Mouse (Mus musculus): Measurements from ENCODE around the gene Ripor3. TPM values are rescaled to one million over a fixed set of nuclear protein-coding genes. Genes with fewer than 3 reads are reported as not detected.

Ripor3 gene
- polyA plus RNA-seq, 1 experiment from 2014 or later, result 1.2 TPM

GRCm38 (mm10) chr2:167954928-167955327 is 55.5 kb downstream of the Ripor3 start:
- no peak for ATAC-seq (ENCODE audit: insufficient read depth)
- no peak overlapping the region for H3K27ac ChIP-seq (replicated peaks)
- no peak overlapping the region for H3K4me2 ChIP-seq
- H3K27me3 ChIP-seq, result no peaks in the 10 kb centered on the region
- H3K9me3 ChIP-seq (replicated peaks), result no peaks in the 10 kb centered on the region
- no peak overlapping the region for H3K4me3 ChIP-seq (replicated peaks)
- H3K36me3 ChIP-seq (replicated peaks), result no peaks in the 10 kb centered on the region
- no peak overlapping the region for H3K9ac ChIP-seq
- peaks cover 62% of the 10 kb centered on the region for H3K4me1 ChIP-seq (replicated peaks)
- 58% methylated on average over 7 of the region's 7 CpGs for WGBS (ENCODE audit: insufficient replicate concordance)

- ATAC-seq (ENCODE audit: insufficient read depth), result no peak
- Histone ChIP-seq H3K27ac (replicated peaks) (no peak overlapping the region), H3K4me3 (replicated peaks) (no peak overlapping the region), H3K27me3 (no peaks in the 10 kb centered on the region), H3K9me3 (replicated peaks) (no peaks in the 10 kb centered on the region), H3K9ac (no peak overlapping the region), H3K36me3 (replicated peaks) (no peaks in the 10 kb centered on the region), H3K4me1 (replicated peaks) (peaks cover 63% of the 10 kb centered on the region), H3K4me2 (no peak overlapping the region)
- 78% methylated on average over 10 of the region's 10 CpGs for WGBS (ENCODE audit: insufficient replicate concordance)
Observed at GRCm38 (mm10) chr2:167953819-167954218, 56.6 kb downstream of the Ripor3 start.

DNA sequence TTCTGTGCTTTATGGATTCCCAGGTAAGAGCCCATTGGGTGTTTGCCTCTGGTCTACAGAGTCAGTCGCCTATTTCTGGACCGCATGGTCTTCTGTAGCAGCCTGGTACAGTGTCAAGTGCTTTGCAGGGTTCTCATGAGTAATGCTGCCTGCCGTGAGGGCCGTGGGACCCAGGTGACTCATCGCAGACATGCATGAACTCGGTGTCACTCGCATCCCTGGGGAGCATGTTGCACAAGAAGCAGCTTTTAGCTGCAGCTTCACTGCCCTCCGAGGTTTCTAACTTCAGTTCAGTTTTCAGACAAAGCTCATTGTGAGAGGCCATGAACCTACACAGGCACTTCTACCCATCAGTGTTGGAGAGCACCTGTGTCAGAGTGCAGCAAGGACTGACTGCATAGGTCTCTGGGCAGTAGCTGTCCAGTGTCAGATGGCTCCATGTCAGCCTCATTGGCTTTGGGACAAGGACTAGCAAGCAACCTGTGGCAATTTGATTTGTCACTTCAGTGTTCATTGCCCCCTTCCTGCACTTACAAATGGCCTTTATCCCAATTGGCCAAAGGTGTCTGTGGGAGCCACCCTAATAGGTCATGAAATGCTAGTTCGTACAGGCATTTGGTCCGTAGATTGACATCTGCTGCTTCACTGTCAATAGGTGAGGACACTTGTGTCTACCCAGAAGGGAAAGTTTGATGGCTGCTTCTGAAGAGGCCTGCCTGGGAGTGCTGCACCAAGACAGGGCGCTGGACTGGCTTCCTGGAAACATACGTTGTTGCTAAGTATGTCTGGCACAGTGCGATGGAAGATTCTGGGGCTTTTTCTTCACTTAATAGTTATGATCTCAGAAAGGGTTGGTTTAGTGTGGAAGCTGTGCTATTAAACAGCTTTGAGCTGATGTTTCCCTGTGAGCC is 58.9 kb downstream of the Ripor3 start:
- Histone ChIP-seq H3K4me2 (no peak overlapping the region), H3K27me3 (no peaks in the 10 kb centered on the region), H3K27ac (replicated peaks) (no peak overlapping the region), H3K4me1 (replicated peaks) (peaks cover 68% of the 10 kb centered on the region), H3K36me3 (replicated peaks) (no peaks in the 10 kb centered on the region), H3K4me3 (replicated peaks) (no peak overlapping the region), H3K9ac (no peak overlapping the region), H3K9me3 (replicated peaks) (no peaks in the 10 kb centered on the region)
- ATAC-seq (ENCODE audit: insufficient read depth), result no peak
- 71% methylated on average over 13 of the region's 13 CpGs for WGBS (ENCODE audit: insufficient replicate concordance)

GRCm38 (mm10) chr2:167950681-167951080 is 59.7 kb downstream of the Ripor3 start:
- 70% methylated on average over 6 of the region's 6 CpGs for WGBS (ENCODE audit: insufficient replicate concordance)
- no peak overlapping the region for H3K27ac ChIP-seq (replicated peaks)
- H3K36me3 ChIP-seq (replicated peaks), result no peaks in the 10 kb centered on the region
- H3K27me3 ChIP-seq, result no peaks in the 10 kb centered on the region
- H3K4me3 ChIP-seq (replicated peaks), result no peak overlapping the region
- H3K4me2 ChIP-seq, result no peak overlapping the region
- no peaks in the 10 kb centered on the region for H3K9me3 ChIP-seq (replicated peaks)
- ATAC-seq (ENCODE audit: insufficient read depth), result no peak
- no peak overlapping the region for H3K9ac ChIP-seq
- peaks cover 72% of the 10 kb centered on the region for H3K4me1 ChIP-seq (replicated peaks)

DNA sequence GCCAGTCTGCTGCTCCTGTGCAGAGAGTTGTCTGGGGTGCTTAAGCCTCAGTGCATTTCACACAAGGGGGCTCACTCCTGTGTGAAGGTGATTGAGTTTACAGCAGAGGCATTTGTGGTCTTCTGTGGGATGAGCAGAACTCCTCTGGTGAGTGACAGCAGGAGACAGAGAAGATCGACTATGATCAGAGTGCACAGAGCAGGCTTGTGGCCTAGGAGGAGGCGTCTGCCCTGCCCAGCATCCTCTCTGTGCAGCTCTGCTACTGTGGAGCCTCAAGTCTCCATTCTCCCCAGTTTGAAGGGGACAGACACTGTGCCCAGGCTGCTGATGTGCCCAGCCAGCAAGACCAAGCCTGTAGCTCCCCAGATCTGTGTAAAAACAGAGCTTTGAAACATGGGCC is 60.6 kb downstream of the Ripor3 start:
- peak overlapping the region; percentile 30; the same call in 1 of the 2 replicates for H3K27ac ChIP-seq (replicated peaks)
- H3K27me3 ChIP-seq, result no peaks in the 10 kb centered on the region
- 21% methylated on average over 2 of the region's 2 CpGs for WGBS (ENCODE audit: insufficient replicate concordance)
- H3K9me3 ChIP-seq (replicated peaks), result no peaks in the 10 kb centered on the region
- H3K4me1 ChIP-seq (replicated peaks), result peaks cover 77% of the 10 kb centered on the region
- H3K36me3 ChIP-seq (replicated peaks), result no peaks in the 10 kb centered on the region
- no peak for ATAC-seq (ENCODE audit: insufficient read depth)
- H3K4me2 ChIP-seq, result no peak overlapping the region
- H3K9ac ChIP-seq, result no peak overlapping the region
- H3K4me3 ChIP-seq (replicated peaks), result no peak overlapping the region

- H3K9ac ChIP-seq, result no peak overlapping the region
Observed at GRCm38 (mm10) chr2:167949250-167949649, 61.2 kb downstream of the Ripor3 start.

GRCm38 (mm10) chr2:167948557-167948956 is 61.9 kb downstream of the Ripor3 start:
- H3K27ac ChIP-seq (replicated peaks), result 0 out of 2 replicates have a peak overlapping the region, but pooled peaks have one; percentile 48
- no peak overlapping the region for H3K9ac ChIP-seq
- no peak for ATAC-seq (ENCODE audit: insufficient read depth)
- H3K4me3 ChIP-seq (replicated peaks), result no peak overlapping the region
- no peak overlapping the region for H3K4me2 ChIP-seq
- no peaks in the 10 kb centered on the region for H3K36me3 ChIP-seq (replicated peaks)
- H3K4me1 ChIP-seq (replicated peaks), result peaks cover 89% of the 10 kb centered on the region
- H3K27me3 ChIP-seq, result no peaks in the 10 kb centered on the region
- H3K9me3 ChIP-seq (replicated peaks), result no peaks in the 10 kb centered on the region
- WGBS (ENCODE audit: insufficient replicate concordance), result 60% methylated on average over 13 of the region's 13 CpGs

More at GRCm38 (mm10) chr2:167949250-167949649, 61.2 kb downstream of the Ripor3 start:
- Histone ChIP-seq H3K36me3 (replicated peaks) (no peaks in the 10 kb centered on the region), H3K4me2 (no peak overlapping the region), H3K4me1 (replicated peaks) (peaks cover 83% of the 10 kb centered on the region), H3K4me3 (replicated peaks) (no peak overlapping the region), H3K27ac (replicated peaks) (peak overlapping the region; percentile 48; the same call in 1 of the 2 replicates), H3K27me3 (no peaks in the 10 kb centered on the region), H3K9me3 (replicated peaks) (no peaks in the 10 kb centered on the region)
- WGBS (ENCODE audit: insufficient replicate concordance), result 13% methylated on average over 6 of the region's 6 CpGs
- 0 out of 2 replicates have a peak, but pooled peaks have one; percentile 23 for ATAC-seq (ENCODE audit: insufficient read depth)

DNA sequence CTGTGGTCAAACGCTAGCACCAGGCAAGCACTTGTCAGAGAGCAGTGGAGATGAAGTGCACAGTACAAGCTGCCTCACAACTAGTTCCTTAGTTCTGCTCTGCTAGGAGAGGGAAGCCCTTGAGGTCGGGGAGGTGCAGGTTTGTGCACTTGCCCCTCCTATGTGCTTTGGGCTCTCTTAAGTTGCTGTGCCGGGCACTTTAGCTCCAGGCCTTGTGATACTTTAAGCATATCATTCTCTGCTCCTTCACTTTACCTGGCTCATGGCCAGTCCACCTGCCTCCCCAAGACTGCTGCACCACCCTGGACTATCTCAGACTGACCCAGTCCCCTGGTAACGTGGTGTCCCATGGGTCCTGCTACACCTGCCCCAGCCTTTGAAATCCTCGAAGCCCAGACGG is 62.4 kb downstream of the Ripor3 start:
- no peak overlapping the region for H3K27ac ChIP-seq (replicated peaks)
- ATAC-seq (ENCODE audit: insufficient read depth), result no peak
- H3K4me3 ChIP-seq (replicated peaks), result no peak overlapping the region
- 56% methylated on average over 6 of the region's 6 CpGs for WGBS (ENCODE audit: insufficient replicate concordance)
- H3K27me3 ChIP-seq, result no peaks in the 10 kb centered on the region
- peaks cover 94% of the 10 kb centered on the region for H3K4me1 ChIP-seq (replicated peaks)
- no peaks in the 10 kb centered on the region for H3K36me3 ChIP-seq (replicated peaks)
- H3K9me3 ChIP-seq (replicated peaks), result no peaks in the 10 kb centered on the region
- no peak overlapping the region for H3K9ac ChIP-seq
- H3K4me2 ChIP-seq, result no peak overlapping the region

DNA sequence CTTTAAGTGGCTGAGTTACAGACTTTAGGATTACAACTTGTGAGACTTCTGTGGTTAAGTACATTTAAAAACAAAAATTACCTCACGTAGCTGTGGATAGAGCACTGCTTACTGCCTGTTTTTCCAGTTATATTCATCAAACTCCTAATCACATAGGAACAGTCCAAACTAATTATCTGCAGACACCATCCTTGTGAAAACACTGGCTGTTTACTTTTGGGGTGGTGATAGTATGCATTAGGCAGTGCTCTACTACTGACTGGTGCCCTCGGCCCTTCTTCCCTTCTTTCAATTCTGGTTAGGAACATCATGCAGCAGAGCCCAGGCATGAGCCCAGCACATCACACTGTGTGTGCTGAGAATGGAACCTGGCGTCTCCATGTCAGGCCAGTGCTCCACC is 63.2 kb downstream of the Ripor3 start:
- Histone ChIP-seq H3K4me3 (replicated peaks) (no peak overlapping the region), H3K36me3 (replicated peaks) (no peaks in the 10 kb centered on the region), H3K4me2 (peak overlapping the region; percentile 9; the same call in 1 of the 2 replicates), H3K27me3 (no peaks in the 10 kb centered on the region), H3K27ac (replicated peaks) (0 out of 2 replicates have a peak overlapping the region, but pooled peaks have one; percentile 2), H3K9ac (no peak overlapping the region), H3K4me1 (replicated peaks) (peaks cover 98% of the 10 kb centered on the region), H3K9me3 (replicated peaks) (no peaks in the 10 kb centered on the region)
- 31% methylated on average over 3 of the region's 3 CpGs for WGBS (ENCODE audit: insufficient replicate concordance)
- peak; percentile 32; the same call in 1 of the 2 replicates for ATAC-seq (ENCODE audit: insufficient read depth)

GRCm38 (mm10) chr2:167945451-167945850 is 65.0 kb downstream of the Ripor3 start:
- Histone ChIP-seq H3K4me1 (replicated peaks) (peaks cover 97% of the 10 kb centered on the region), H3K4me3 (replicated peaks) (no peak overlapping the region), H3K36me3 (replicated peaks) (no peaks in the 10 kb centered on the region), H3K27ac (replicated peaks) (no peak overlapping the region), H3K27me3 (no peaks in the 10 kb centered on the region), H3K4me2 (no peak overlapping the region), H3K9me3 (replicated peaks) (no peaks in the 10 kb centered on the region), H3K9ac (no peak overlapping the region)
- no peak for ATAC-seq (ENCODE audit: insufficient read depth)
- 70% methylated on average over 5 of the region's 5 CpGs for WGBS (ENCODE audit: insufficient replicate concordance)

DNA sequence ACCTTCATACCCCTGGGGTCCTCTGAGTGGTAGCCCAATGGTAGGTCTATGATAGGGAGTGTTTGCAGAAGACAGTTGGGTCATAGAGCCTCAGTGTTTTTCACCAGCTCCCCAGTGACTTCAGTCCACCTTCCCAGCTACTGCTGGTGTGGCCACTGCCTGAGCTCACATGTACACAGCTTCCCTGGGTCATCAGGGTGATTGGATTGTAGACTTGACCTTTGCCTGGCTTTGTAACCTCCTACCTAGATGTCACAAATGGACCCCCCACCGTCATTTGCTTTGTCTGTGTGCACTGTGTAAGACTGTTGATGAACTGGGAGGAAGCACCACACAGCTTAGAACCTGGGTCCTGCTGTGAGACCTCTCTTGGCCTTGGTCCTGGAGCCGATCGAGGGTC is 66.2 kb downstream of the Ripor3 start:
- Histone ChIP-seq H3K27me3 (no peaks in the 10 kb centered on the region), H3K4me2 (no peak overlapping the region), H3K9ac (no peak overlapping the region), H3K4me1 (replicated peaks) (peaks cover 97% of the 10 kb centered on the region), H3K4me3 (replicated peaks) (no peak overlapping the region), H3K27ac (replicated peaks) (no peak overlapping the region; the same call in 1 of the 2 replicates), H3K36me3 (replicated peaks) (0 out of 2 replicates have a peak, but pooled peaks cover 3% of the 10 kb centered on the region), H3K9me3 (replicated peaks) (no peaks in the 10 kb centered on the region)
- WGBS (ENCODE audit: insufficient replicate concordance), result 64% methylated on average over 3 of the region's 3 CpGs
- 0 out of 2 replicates have a peak, but pooled peaks have one; percentile 16 for ATAC-seq (ENCODE audit: insufficient read depth)
